Mouse (Mus musculus) kidney, postnatal 0 days (tissue): ENCODE measurements at regions not wholly inside any gene's neighbourhood (a gene's known extent, or its start where the extent isn't known, plus 50 kb on each side); places are given as distances from the start of the nearest gene placed in this dataset.

Source experiments
- ATAC-seq: fragments of 200-750 bp; cut with Nextera tagmentation; replicated peaks from 2 replicates; pipeline ENCODE4 v1.8.0; 2017; ENCODE audit warnings: low read depth, moderate number of reproducible peaks, moderate TSS enrichment, moderate library complexity; ENCODE audit not compliant: low FRiP score
- DNase-seq: peaks from one replicate; pipeline ENCODE4 v3.0.0-alpha.2; 2016; ENCODE audit warnings: low spot score
- H3K27ac ChIP-seq: fragments of 300-500 bp; sonication (generic); 2 replicates; pipeline ENCODE4 v1.5.1; 2014; ENCODE audit warnings: mild to moderate bottlenecking
- H3K27me3 ChIP-seq: fragments of 300-500 bp; sonication (generic); 2 replicates; pipeline ENCODE4 v1.6.1; 2014; ENCODE audit warnings: low read length, mixed read lengths; ENCODE audit not compliant: insufficient read depth
- H3K36me3 ChIP-seq: fragments of 300-500 bp; sonication (generic); 2 replicates; pipeline ENCODE4 v1.6.1; 2014; ENCODE audit warnings: low read length, mixed read lengths; ENCODE audit not compliant: insufficient read depth
- H3K4me1 ChIP-seq: fragments of 300-500 bp; sonication (generic); replicated peaks from 2 replicates; pipeline ENCODE4 v1.6.1; 2014; ENCODE audit warnings: antibody characterized with exemption, low read length, mixed read lengths; ENCODE audit not compliant: insufficient read depth
- H3K4me2 ChIP-seq: fragments of 300-500 bp; sonication (generic); 2 replicates; pipeline ENCODE4 v1.6.1; 2014; ENCODE audit warnings: mild to moderate bottlenecking, low read length, moderate library complexity, mixed read lengths
- H3K4me3 ChIP-seq: fragments of 300-500 bp; sonication (generic); replicated peaks from 2 replicates; pipeline ENCODE4 v1.5.1; 2014; ENCODE audit warnings: low read depth, low read length
- H3K9ac ChIP-seq: fragments of 300-500 bp; sonication (generic); 2 replicates; pipeline ENCODE4 v1.6.1; 2014; ENCODE audit warnings: low read depth, low read length
- H3K9me3 ChIP-seq: fragments of 300-500 bp; sonication (generic); replicated peaks from 2 replicates; pipeline ENCODE4 v1.6.1; 2016; ENCODE audit warnings: low read length, inconsistent platforms, mixed read lengths
- CTCF ChIP-seq: IDR thresholded peaks from 2 replicates; pipeline ENCODE4 v1.5.1; 2016; ENCODE audit warnings: antibody characterized with exemption, low read depth, mild to moderate bottlenecking, moderate library complexity
- WGBS: fragments of 180-500 bp; shearing (Covaris S2); extraction: QIAGEN DNeasy Blood & Tissue Kit; methylation state at CpG from one replicate; pipeline ENCODE4 v1.1.7; 2014; 5-methylcytosine and 5-hydroxymethylcytosine counted together

GRCm38 (mm10) chr15:46945423-46945822 is 6811.3 kb downstream of the 9330182O14Rik start:
- Histone ChIP-seq H3K4me1 (no peaks in the 10 kb centered on the region), H3K27ac (no peak overlapping the region), H3K4me2 (no peak overlapping the region), H3K9me3 (no peaks in the 10 kb centered on the region), H3K9ac (no peak overlapping the region), H3K27me3 (no peaks in the 10 kb centered on the region), H3K36me3 (no peaks in the 10 kb centered on the region), H3K4me3 (no peak overlapping the region)
- 93% methylated on average over 4 of the region's 4 CpGs for WGBS
- ATAC-seq: no peak
- no peak for DNase-seq
- no peak for TF ChIP-seq CTCF

DNA sequence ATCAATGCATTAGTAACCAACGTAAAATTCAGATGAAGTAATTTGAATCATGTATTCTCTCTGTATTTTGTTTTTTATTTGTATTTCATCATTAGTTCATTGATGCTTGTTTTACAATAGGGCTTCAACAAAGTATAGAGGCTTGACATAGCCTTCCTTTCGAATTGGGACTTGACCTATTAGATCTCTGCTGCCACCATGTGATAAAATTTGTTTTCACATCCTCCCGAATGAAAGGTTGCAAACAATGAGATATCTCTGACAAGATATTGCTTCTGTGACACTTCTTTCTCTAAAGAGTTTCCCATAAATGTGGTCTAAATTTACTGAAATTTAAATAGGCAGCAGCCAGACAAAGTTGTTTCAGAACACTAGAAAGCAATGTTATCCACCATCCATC is 6856.0 kb downstream of the 9330182O14Rik start:
- no peak overlapping the region for H3K27ac ChIP-seq
- H3K4me1 ChIP-seq: no peaks in the 10 kb centered on the region
- H3K36me3 ChIP-seq: no peaks in the 10 kb centered on the region
- TF ChIP-seq CTCF: peak; percentile 35; the same call in 1 of the 2 replicates
- 41% methylated on average over 3 of the region's 3 CpGs for WGBS
- H3K9me3 ChIP-seq: no peaks in the 10 kb centered on the region
- ATAC-seq: no peak
- H3K9ac ChIP-seq: no peak overlapping the region
- H3K4me3 ChIP-seq: no peak overlapping the region
- no peak overlapping the region for H3K4me2 ChIP-seq
- DNase-seq: peak; percentile 5
- H3K27me3 ChIP-seq: no peaks in the 10 kb centered on the region

GRCm38 (mm10) chr15:46997106-46997505 is 6862.9 kb downstream of the 9330182O14Rik start:
- peak; percentile 41 for TF ChIP-seq CTCF
- ATAC-seq (no peak), DNase-seq (no peak)
- Histone ChIP-seq H3K4me3 (no peak overlapping the region), H3K27me3 (no peaks in the 10 kb centered on the region), H3K27ac (no peak overlapping the region), H3K9ac (no peak overlapping the region), H3K4me2 (no peak overlapping the region), H3K36me3 (no peaks in the 10 kb centered on the region), H3K4me1 (no peaks in the 10 kb centered on the region), H3K9me3 (no peaks in the 10 kb centered on the region)
- WGBS: 55% methylated on average over 3 of the region's 3 CpGs
